In the genomic region with DNA sequence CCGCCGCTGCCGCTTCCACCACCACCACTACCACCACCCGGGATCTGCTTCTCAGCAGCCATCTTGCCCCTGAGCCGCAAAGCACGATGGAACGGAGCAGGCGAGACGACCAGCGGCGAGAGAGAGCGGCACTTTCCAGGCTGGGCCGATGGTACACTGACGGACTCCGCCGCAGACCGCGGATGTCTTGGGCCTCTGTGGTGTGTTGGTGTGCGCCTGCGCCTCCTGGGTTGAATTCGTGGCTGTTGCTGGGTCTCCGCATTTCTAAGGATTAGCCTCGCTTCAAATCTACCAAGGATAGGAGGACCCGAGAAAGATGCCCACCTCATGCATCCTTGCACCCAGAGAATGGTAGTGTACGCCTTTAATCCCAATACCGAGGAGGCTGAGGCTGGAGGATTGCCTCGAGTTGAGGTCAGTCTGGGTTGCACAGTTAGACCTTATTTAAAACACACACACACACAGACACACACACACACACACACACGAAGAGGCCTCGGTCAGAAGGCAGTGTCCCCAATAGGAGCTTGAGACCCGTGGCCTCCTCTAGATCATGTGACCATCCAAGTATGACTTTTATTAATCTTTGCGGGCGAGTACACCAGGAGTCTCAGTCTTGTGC, we compare ENCODE assay signal across 8 mouse cellular contexts. TPM values are rescaled to one million over a fixed set of nuclear protein-coding genes. Genes with fewer than 3 reads are reported as not detected.
DNase-seq lines count a peak whose midpoint lies in the region; ATAC-seq and TF ChIP-seq lines count a peak whose summit lies in the region.

TSS of gene Srp68 (minus strand) at position 173 of the 622 bp plus-strand sequence.

- ATAC-seq in activated CD4-positive, CD25-positive, alpha-beta regulatory T cell, adult 4 months, result peak; percentile 94

- DNase-seq in gastrocnemius, adult 8-10 months (ENCODE audit: low spot score in 2 of 2), result peak; percentile 82 to 88
- peak; percentile 56 for DNase-seq in hindlimb bud, embryonic 11.5 days (ENCODE audit: extremely low spot score, low read depth, low spot score)
- peak; percentile 89 to 90 for DNase-seq in left cerebral cortex, adult 8-10 months (ENCODE audit: low spot score in 2 of 2)
- peak; percentile 96 to 97 for DNase-seq in right cerebral cortex, postnatal 10 days (ENCODE audit: low spot score in 2 of 2)
- peak; percentile 89 for DNase-seq in urinary bladder, postnatal 25 days (ENCODE audit: low spot score)

- TF ChIP-seq CTCF in cortical plate, adult 2 months (IDR thresholded peaks at IDR 0.05; ENCODE audit: extremely low read depth, insufficient read depth, low read length), result no peak

- H3K27me3 ChIP-seq in megakaryocyte, embryonic 14.5 days (replicated peaks), result peaks cover 4% of the 10 kb centered on the region

- peaks cover 32% of the 10 kb centered on the region for H3K36me3 ChIP-seq in megakaryocyte, embryonic 14.5 days (replicated peaks; ENCODE audit: low read length)

- H3K9me3 ChIP-seq in megakaryocyte, embryonic 14.5 days, result no peaks in the 10 kb centered on the region

- H3K27ac ChIP-seq in cortical plate, adult 2 months (ENCODE audit: insufficient read depth, low read length), result peak within 1 kb of the TSS; percentile 45

- H3K4me3 ChIP-seq in cortical plate, adult 2 months (ENCODE audit: insufficient read depth, low read length), result peak within 1 kb of the TSS; percentile 66
- H3K4me3 ChIP-seq in megakaryocyte, embryonic 14.5 days (replicated peaks), result peak within 1 kb of the TSS; percentile 98

- peak; percentile 92 for TF ChIP-seq POLR2A in cortical plate, adult 2 months (IDR thresholded peaks at IDR 0.05; ENCODE audit: extremely low read depth, insufficient read depth, low read length)

- peaks cover 5% of the 10 kb centered on the region for H3K4me1 ChIP-seq in cortical plate, adult 2 months (ENCODE audit: control insufficient read depth, insufficient read depth, low read length)
- H3K4me1 ChIP-seq in megakaryocyte, embryonic 14.5 days, result peaks cover 45% of the 10 kb centered on the region

RNA-seq across cellular contexts. Expression of gene Srp68, which starts in this region (rescaled TPM):
- polyA plus RNA-seq in activated CD4-positive, CD25-positive, alpha-beta regulatory T cell, adult 4 months (2017; shearing (Covaris generic)), result 10 to 100 TPM; 33.1 to 42.4 TPM
- polyA plus RNA-seq in cortical plate, adult 2 months (2012; rRNA removed), result 63.4 TPM in 2 replicates
- total RNA-seq in gastrocnemius, adult 8-10 months (2022), result 10 to 100 TPM; 86.7 to 99.9 (median 90.8) TPM
- total RNA-seq in left cerebral cortex, adult 8-10 months (2022), result 10 to 100 TPM; 66.5 to 72.8 (median 70.5) TPM
- 4.7 and 34.1 TPM in 2 replicates for polyA plus RNA-seq in megakaryocyte, embryonic 14.5 days (2012; ENCODE audit: insufficient read depth, low replicate concordance)

Comparison
In these comparisons a context has a peak if more than half of its experiments do, and no peak if none do; other contexts are left out.
1. Peak in every context shown above with its lines: DNase-seq, ATAC-seq, H3K4me3 ChIP-seq and H3K27ac ChIP-seq.